Mouse (Mus musculus) liver, adult 2 months (tissue): ENCODE results near the gene Gm49342.

Experiments used
- CTCF ChIP-seq: fragments of 200-500 bp; IDR thresholded peaks from 2 replicates; pipeline ENCODE4 v1.5.1; 2011; ENCODE audit warnings: low read depth, low read length, control low read depth
- POLR2A ChIP-seq: fragments of 200-500 bp; IDR thresholded peaks from 2 replicates; pipeline ENCODE4 v1.6.1; 2011; ENCODE audit warnings: low read length, control low read depth; ENCODE audit not compliant: insufficient read depth; ENCODE audit errors: extremely low read depth

- TF ChIP-seq POLR2A (no peak), CTCF (no peak)
Measured at GRCm38 (mm10) chr14:50896747-50897373, 47.5 kb upstream of the Gm49342 start.
